Mouse (Mus musculus) kidney, embryonic 14.5 days (tissue): Measurements from ENCODE around the gene Tab2. TPM values are rescaled to one million over a fixed set of nuclear protein-coding genes. Genes with fewer than 3 reads are reported as not detected.

Source experiments
- ATAC-seq: fragments of 200-750 bp; cut with Nextera tagmentation; 2 replicates; pipeline ENCODE4 v1.8.0; 2017; ENCODE audit warnings: moderate number of reproducible peaks, mild to moderate bottlenecking, moderate TSS enrichment, moderate library complexity; ENCODE audit not compliant: low FRiP score, low TSS enrichment
- H3K27ac ChIP-seq: fragments of 300-500 bp; sonication (generic); 2 replicates; pipeline ENCODE4 v1.5.1; 2014; ENCODE audit warnings: low read depth, mild to moderate bottlenecking, low read length, moderate library complexity, mixed read lengths
- H3K27me3 ChIP-seq: fragments of 300-500 bp; sonication (generic); 2 replicates; pipeline ENCODE4 v1.6.1; 2014; ENCODE audit warnings: mild to moderate bottlenecking, low read length; ENCODE audit not compliant: control insufficient read depth, insufficient read depth
- H3K36me3 ChIP-seq: fragments of 300-500 bp; sonication (generic); 2 replicates; pipeline ENCODE4 v1.6.1; 2014; ENCODE audit warnings: low read length, mixed read lengths; ENCODE audit not compliant: control insufficient read depth, insufficient read depth
- H3K4me1 ChIP-seq: fragments of 300-500 bp; sonication (generic); 2 replicates; pipeline ENCODE4 v1.6.1; 2014; ENCODE audit warnings: low read length, mixed read lengths; ENCODE audit not compliant: control insufficient read depth, insufficient read depth
- H3K4me2 ChIP-seq: fragments of 300-500 bp; sonication (generic); replicated peaks from 2 replicates; pipeline ENCODE4 v1.6.1; 2014; ENCODE audit warnings: low read depth, mild to moderate bottlenecking, low read length
- H3K4me3 ChIP-seq: fragments of 300-500 bp; sonication (generic); 2 replicates; pipeline ENCODE4 v1.5.1; 2014; ENCODE audit warnings: mild to moderate bottlenecking, low read length
- H3K9ac ChIP-seq: fragments of 300-500 bp; sonication (generic); 2 replicates; pipeline ENCODE4 v1.6.1; 2014; ENCODE audit warnings: low read depth, mild to moderate bottlenecking, low read length, moderate library complexity
- H3K9me3 ChIP-seq: fragments of 300-500 bp; sonication (generic); 2 replicates; pipeline ENCODE4 v1.6.1; 2016; ENCODE audit warnings: low read length; ENCODE audit not compliant: control insufficient read depth
- WGBS: fragments of 180-500 bp; shearing (Covaris S2); extraction: QIAGEN DNeasy Blood & Tissue Kit; methylation state at CpG from one replicate; pipeline ENCODE4 v1.1.7; 2014; 5-methylcytosine and 5-hydroxymethylcytosine counted together
- polyA plus RNA-seq: library from polyadenylated mRNA; unstranded; fragments of >200 nt; fragmentation: Nextera tagmentation; extraction: Ambion mirVana; gene quantifications from 2 replicates; pipeline ENCODE4 v1.2.1, GENCODE M21; 2014

Tab2 gene
- polyA plus RNA-seq, 1 experiment from 2014 or later: 34.3 TPM

GRCm38 (mm10) chr10:7861937-7862657 lies 93.9 kb downstream of the Tab2 start:
- H3K36me3 ChIP-seq: no peaks in the 10 kb centered on the region
- H3K27me3 ChIP-seq: peaks cover 7% of the 10 kb centered on the region; the same call in 1 of the 2 replicates
- H3K27ac ChIP-seq: no peak overlapping the region
- WGBS: 89% methylated on average over 23 of the region's 25 CpGs
- no peak overlapping the region for H3K4me2 ChIP-seq
- H3K4me3 ChIP-seq: no peak overlapping the region
- no peak overlapping the region for H3K9ac ChIP-seq
- H3K9me3 ChIP-seq: no peaks in the 10 kb centered on the region
- H3K4me1 ChIP-seq: no peaks in the 10 kb centered on the region
- no peak for ATAC-seq

- no peaks in the 10 kb centered on the region for H3K9me3 ChIP-seq
- no peaks in the 10 kb centered on the region for H3K27me3 ChIP-seq
- H3K4me2 ChIP-seq: no peak overlapping the region
- no peak overlapping the region for H3K4me3 ChIP-seq
- no peak overlapping the region for H3K27ac ChIP-seq
- H3K36me3 ChIP-seq: no peaks in the 10 kb centered on the region
- H3K4me1 ChIP-seq: no peaks in the 10 kb centered on the region
- no peak for ATAC-seq
- 85% methylated on average over 14 of the region's 14 CpGs for WGBS
- H3K9ac ChIP-seq: no peak overlapping the region
These were observed 94.6 kb downstream of the Tab2 start for GRCm38 (mm10) chr10:7861259-7861936.

GRCm38 (mm10) chr10:7860494-7860893 lies 95.5 kb downstream of the Tab2 start:
- no peak overlapping the region for H3K9ac ChIP-seq
- H3K9me3 ChIP-seq: no peaks in the 10 kb centered on the region
- H3K27ac ChIP-seq: no peak overlapping the region
- no peak overlapping the region for H3K4me3 ChIP-seq
- WGBS: 85% methylated on average over 7 of the region's 7 CpGs
- H3K4me1 ChIP-seq: no peaks in the 10 kb centered on the region
- ATAC-seq: no peak
- H3K4me2 ChIP-seq: no peak overlapping the region
- H3K36me3 ChIP-seq: no peaks in the 10 kb centered on the region
- no peaks in the 10 kb centered on the region for H3K27me3 ChIP-seq

Other genes starting within 250 kb of the Tab2 start
- gene Katna1, start 230.2 kb downstream of the Tab2 start, polyA plus RNA-seq: 49.4 and 63.7 TPM in 2 replicates
- gene Ginm1, start 163.4 kb downstream of the Tab2 start, polyA plus RNA-seq: 74.1 and 84.3 TPM in 2 replicates
- gene Ppil4, start 163.3 kb downstream of the Tab2 start, polyA plus RNA-seq: 36.9 and 40.8 TPM in 2 replicates
- 0.16 and 0.18 TPM in 2 replicates for gene Zc3h12d, start 123.8 kb downstream of the Tab2 start, polyA plus RNA-seq